Mouse (Mus musculus) midbrain, embryonic 16.5 days (tissue): Measurements from ENCODE around the gene Sae1. TPM values are rescaled to one million over a fixed set of nuclear protein-coding genes. Genes with fewer than 3 reads are reported as not detected.

Experiments
- ATAC-seq: fragments of 200-750 bp; cut with Nextera tagmentation; 2 replicates; pipeline ENCODE4 v1.8.0; 2017; ENCODE audit warnings: moderate TSS enrichment
- H3K27ac ChIP-seq: fragments of 300-500 bp; sonication (generic); 2 replicates; pipeline ENCODE4 v1.5.1; 2014; ENCODE audit warnings: mild to moderate bottlenecking, low read length, mixed read lengths
- H3K27me3 ChIP-seq: fragments of 300-500 bp; sonication (generic); 2 replicates; pipeline ENCODE4 v1.6.1; 2014; ENCODE audit warnings: low read depth, low read length, mixed read lengths; ENCODE audit not compliant: control insufficient read depth, insufficient read depth
- H3K36me3 ChIP-seq: fragments of 300-500 bp; sonication (generic); 2 replicates; pipeline ENCODE4 v1.6.1; 2014; ENCODE audit warnings: mild to moderate bottlenecking, low read length, moderate library complexity, mixed read lengths; ENCODE audit not compliant: control insufficient read depth, insufficient read depth
- H3K4me1 ChIP-seq: fragments of 300-500 bp; sonication (generic); 2 replicates; pipeline ENCODE4 v1.6.1; 2014; ENCODE audit warnings: mild to moderate bottlenecking, low read length, mixed read lengths; ENCODE audit not compliant: control insufficient read depth, insufficient read depth
- H3K4me2 ChIP-seq: fragments of 300-500 bp; sonication (generic); 2 replicates; pipeline ENCODE4 v1.6.1; 2014; ENCODE audit warnings: mild to moderate bottlenecking, low read length, mixed read lengths
- H3K4me3 ChIP-seq: fragments of 300-500 bp; sonication (generic); 2 replicates; pipeline ENCODE4 v1.5.1; 2014; ENCODE audit warnings: low read depth, mild to moderate bottlenecking, low read length, moderate library complexity, mixed read lengths
- H3K9ac ChIP-seq: fragments of 300-500 bp; sonication (generic); 2 replicates; pipeline ENCODE4 v1.6.1; 2014; ENCODE audit warnings: low read depth, low read length, mixed read lengths
- H3K9me3 ChIP-seq: fragments of 300-500 bp; sonication (generic); replicated peaks from 2 replicates; pipeline ENCODE4 v1.6.1; 2014; ENCODE audit warnings: mild to moderate bottlenecking, low read length, mixed read lengths; ENCODE audit not compliant: control insufficient read depth, poor library complexity, severe bottlenecking
- WGBS: fragments of 180-500 bp; shearing (Covaris S2); extraction: QIAGEN DNeasy Blood & Tissue Kit; methylation state at CpG from one replicate; pipeline ENCODE4 v1.1.7; 2014; 5-methylcytosine and 5-hydroxymethylcytosine counted together
- polyA plus RNA-seq: library from polyadenylated mRNA; unstranded; fragments of >200 nt; fragmentation: Nextera tagmentation; extraction: Ambion mirVana; gene quantifications from 2 replicates; pipeline ENCODE4 v1.2.1, GENCODE M21; 2015

Sae1 gene
- polyA plus RNA-seq, 1 experiment from 2014 or later = 239 TPM

DNA sequence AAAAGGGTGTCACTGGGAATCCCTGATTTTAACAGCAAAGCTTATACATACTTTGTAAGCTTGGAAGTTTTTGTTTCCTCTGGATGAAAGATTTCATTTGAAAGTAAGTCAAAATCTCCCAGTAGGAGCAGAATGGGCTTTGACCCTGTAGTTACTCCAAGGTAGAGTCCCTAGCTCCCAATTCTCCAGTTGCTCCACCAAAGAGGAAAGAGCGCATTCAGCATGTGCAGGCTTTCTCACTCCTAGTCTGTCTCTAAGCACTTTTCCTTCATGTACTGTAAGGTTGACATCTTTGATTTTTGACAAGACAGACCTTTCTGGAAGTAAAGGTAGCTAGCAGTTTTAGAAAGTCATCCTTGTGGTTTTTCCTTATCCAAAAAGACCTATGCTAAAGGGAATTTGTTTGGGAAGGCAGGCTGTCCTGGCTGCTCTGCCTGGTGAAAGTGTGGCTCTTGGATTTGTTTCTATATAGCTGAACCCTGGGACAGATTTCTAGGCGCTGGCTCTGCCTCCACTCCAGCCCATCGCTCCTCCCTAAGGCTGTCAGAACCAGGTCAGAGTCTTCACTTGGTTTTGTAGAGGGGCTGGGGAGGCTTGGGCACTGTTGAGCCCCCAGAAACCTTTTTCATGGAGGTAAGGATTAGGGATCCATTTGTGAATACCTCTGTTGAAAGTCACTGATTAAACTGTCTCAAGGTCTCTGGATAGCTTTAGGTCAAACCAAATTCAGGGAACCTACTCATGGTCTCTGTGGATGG lies 16.9 kb upstream of the Sae1 start:
- peak overlapping the region; percentile 48 for H3K27ac ChIP-seq
- H3K27me3 ChIP-seq = no peaks in the 10 kb centered on the region
- ATAC-seq = no peak
- H3K4me2 ChIP-seq = peak overlapping the region; percentile 37; the same call in 1 of the 2 replicates
- peaks cover 28% of the 10 kb centered on the region for H3K4me1 ChIP-seq
- no peaks in the 10 kb centered on the region for H3K9me3 ChIP-seq
- peak overlapping the region; percentile 58 for H3K9ac ChIP-seq
- no peaks in the 10 kb centered on the region for H3K36me3 ChIP-seq
- 82% methylated on average over 3 of the region's 3 CpGs for WGBS
- no peak overlapping the region for H3K4me3 ChIP-seq

DNA sequence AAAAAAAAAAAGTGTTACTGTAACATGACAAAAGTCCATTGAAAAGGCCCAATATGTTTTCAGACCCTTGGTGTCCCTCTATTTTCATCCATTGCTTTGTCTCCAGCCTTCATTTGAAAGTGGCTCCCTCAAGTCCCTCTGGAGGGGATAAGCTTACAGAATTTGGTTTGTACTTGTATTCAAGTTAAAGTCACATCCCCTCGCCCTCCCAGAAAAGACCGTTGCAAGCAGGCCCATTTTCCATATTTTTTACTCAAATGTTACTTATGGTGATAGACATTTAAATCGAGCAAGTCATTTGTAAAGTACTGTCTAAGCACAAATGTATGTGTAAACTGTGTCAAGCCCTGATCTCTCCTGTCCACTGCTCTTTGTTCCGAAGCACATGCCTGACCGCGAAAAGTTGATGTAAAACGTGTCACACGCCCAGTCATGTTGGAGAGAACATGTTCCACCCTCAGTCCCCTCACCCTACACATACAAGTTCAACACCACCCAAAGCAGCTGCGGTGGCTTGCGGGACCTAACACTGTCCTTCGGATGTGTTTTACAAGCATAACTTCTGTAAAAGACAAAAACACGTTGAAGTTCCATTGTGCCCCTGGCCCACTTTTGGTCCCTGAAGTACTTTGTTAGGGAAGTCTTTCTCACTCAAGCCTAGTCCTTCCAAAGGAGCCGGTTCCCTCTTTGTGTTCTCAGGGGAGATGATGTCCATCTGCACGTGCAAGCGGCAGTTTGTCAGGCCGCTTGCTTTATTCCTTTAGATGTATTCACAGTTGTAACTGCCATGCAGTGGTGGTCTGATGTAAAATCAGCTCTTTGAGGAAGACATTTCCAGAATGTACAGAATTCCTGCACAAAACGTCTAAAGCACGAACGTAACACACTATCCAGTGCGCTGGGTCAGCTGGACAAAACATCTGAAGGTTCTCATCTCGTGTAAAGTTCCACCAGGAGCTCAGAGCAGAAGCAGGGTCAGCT lies 15.7 kb upstream of the Sae1 start:
- Histone ChIP-seq H3K4me2 (peak overlapping the region; percentile 94), H3K4me3 (peak overlapping the region; percentile 94), H3K27ac (peak overlapping the region; percentile 100), H3K27me3 (no peaks in the 10 kb centered on the region), H3K9me3 (no peaks in the 10 kb centered on the region), H3K4me1 (peaks cover 34% of the 10 kb centered on the region), H3K9ac (peak overlapping the region; percentile 100), H3K36me3 (no peaks in the 10 kb centered on the region)
- no peak for ATAC-seq
- 13% methylated on average over 21 of the region's 21 CpGs for WGBS

DNA sequence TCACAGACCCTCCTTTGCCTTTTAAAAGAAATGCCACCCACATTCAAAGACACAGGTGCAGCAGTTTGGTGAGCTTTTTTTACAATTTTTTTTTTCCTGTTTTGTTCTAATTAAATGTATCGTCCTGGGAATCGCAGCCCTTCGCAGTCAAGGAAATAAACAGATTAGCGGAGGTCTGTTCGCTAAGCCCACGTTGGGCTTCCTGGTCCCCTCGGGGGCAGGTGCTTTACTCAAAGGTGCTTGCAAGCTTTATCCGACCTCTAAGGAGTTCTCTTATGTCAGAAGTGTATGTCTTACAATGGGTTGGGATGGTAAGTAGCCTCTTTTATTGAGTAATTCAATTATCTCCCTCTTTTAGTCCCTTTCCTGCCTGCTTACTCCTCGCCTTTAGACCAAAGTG lies 14.8 kb upstream of the Sae1 start:
- Histone ChIP-seq H3K9me3 (no peaks in the 10 kb centered on the region), H3K4me3 (peak overlapping the region; percentile 94), H3K27ac (peak overlapping the region; percentile 100), H3K27me3 (no peaks in the 10 kb centered on the region), H3K36me3 (no peaks in the 10 kb centered on the region), H3K4me2 (peak overlapping the region; percentile 94), H3K4me1 (peaks cover 34% of the 10 kb centered on the region), H3K9ac (peak overlapping the region; percentile 100)
- under 1% methylated on average over 9 of the region's 9 CpGs for WGBS
- ATAC-seq = no peak

DNA sequence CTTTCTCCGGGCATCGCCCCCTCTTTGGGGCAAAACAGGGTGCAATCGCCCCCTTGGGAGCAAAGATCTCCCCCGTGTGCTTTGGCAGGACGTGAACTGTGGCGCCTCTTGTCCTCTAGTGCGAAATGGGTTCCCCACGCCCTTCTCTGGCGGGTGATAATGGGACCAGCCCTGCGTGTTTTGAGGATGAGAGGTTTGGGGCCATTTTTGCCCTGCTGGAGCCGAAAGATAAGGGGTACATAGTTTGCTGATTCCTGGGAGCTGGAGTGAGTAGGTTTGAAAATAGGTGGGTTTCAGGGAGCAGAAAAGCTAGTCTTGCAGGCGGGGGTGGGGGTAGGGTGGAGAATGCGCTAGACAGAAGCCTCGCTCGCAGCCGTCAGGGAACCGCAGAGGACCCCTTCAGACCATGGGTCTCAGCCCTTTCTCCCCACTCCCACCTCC lies 14.4 kb upstream of the Sae1 start:
- Histone ChIP-seq H3K9me3 (no peaks in the 10 kb centered on the region), H3K9ac (peak overlapping the region; percentile 100), H3K4me2 (peak overlapping the region; percentile 94), H3K27ac (peak overlapping the region; percentile 100), H3K36me3 (no peaks in the 10 kb centered on the region), H3K4me3 (peak overlapping the region; percentile 94), H3K27me3 (no peaks in the 10 kb centered on the region; the same call in 1 of the 2 replicates), H3K4me1 (peaks cover 34% of the 10 kb centered on the region)
- no peak for ATAC-seq
- under 1% methylated on average over 17 of the region's 17 CpGs for WGBS

DNA sequence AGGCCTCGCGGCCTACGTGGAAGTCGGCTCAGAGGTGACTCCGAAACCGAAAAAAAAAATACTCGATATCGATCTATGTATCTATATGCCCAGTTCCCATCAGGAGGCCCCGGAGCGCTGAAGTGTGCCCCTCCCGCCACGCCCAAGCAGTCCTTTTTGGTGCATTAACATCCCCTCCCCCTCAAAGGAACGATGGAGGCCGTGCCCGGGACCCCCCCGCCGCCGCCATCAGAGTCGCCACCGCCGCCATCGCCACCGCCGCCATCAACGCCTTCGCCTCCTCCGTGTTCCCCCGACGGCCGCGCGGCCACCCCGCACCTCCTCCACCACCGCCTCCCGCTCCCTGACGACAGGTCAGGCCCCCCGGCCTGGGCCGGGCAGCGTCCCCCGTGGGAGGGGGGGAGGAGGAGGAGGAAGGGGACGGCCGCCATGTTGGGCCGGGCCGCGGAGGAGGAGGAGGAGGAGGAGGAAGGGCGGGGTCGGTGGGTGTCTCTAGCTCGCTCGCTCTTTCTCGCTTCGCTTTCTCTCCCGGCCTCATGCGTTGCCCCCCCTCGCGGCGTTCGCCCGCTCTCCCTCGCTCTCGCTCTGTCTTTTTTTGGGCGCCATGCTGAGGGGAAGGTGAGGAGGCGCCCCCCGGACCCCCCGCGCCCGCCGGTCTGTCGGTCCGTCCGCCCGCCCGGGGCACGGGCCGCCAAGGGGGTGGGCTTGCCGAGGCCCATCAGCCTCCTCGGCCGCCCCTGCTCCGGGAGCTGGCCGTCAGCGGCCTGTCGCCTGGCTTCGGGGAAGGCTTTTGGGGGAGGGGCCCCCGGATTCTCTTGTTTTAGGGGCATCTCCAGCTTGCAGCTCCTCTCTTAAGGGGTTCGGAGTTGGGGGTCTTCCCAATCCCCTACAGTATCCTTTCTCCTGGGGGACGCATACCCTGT lies 13.3 kb upstream of the Sae1 start, which contains the start of gene Zc3h4:
Gene Zc3h4 (plus strand): TSS at position 222 of the 923 bp plus-strand sequence.
- no peaks in the 10 kb centered on the region; the same call in 1 of the 2 replicates for H3K27me3 ChIP-seq
- H3K36me3 ChIP-seq = no peaks in the 10 kb centered on the region
- H3K9me3 ChIP-seq = no peaks in the 10 kb centered on the region
- H3K4me1 ChIP-seq = peaks cover 28% of the 10 kb centered on the region
- H3K4me2 ChIP-seq = peak within 1 kb of the TSS; percentile 94
- WGBS = under 1% methylated on average over 67 of the region's 85 CpGs
- H3K9ac ChIP-seq = peak within 1 kb of the TSS; percentile 100
- H3K27ac ChIP-seq = peak within 1 kb of the TSS; percentile 100
- peak; percentile 38 for ATAC-seq
- H3K4me3 ChIP-seq = peak within 1 kb of the TSS; percentile 94

DNA sequence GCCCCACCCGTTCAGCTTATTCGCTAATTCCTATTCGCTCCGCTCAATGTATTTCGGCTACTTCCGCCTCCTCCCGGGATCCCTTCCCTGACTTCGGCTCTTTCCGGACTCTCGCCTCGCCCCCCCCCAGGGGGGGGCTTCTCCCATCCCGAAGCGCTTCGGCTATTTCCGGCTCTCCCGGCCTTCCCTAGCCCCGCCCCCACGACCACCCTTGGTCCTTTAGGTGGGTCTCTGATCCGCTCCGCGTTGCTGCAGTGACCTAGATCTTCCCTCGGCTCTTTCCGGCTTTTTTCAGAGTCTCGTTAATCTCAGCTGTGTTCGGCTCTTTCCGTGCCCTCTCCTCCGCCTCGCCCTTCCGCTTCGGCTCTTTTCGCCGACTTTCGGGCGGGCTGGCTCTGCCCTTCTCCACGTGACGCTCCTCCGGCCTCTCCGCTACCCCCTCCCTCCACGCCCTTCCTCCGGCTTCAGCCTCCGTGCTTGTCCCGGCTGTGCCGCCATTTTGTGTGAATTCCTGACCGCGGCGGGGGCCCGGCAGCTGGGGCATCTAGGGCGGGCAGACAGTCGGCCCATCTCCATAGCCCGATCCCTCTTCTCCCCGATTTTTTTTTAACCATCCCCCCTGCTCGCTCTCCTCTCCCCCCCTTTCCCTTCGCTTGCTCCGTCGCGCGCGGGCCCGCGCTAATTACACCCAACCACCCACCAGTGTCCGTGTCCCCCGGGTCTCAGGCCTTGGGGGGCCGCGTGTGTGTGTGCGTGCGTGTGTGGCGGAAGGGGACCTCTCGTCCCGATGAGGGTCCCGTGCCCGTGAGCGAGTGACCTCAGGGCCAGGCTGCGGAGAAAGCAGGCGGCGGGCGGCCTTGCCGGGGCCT lies 12.4 kb upstream of the Sae1 start:
- peaks cover 19% of the 10 kb centered on the region for H3K4me1 ChIP-seq
- no peaks in the 10 kb centered on the region for H3K9me3 ChIP-seq
- H3K27me3 ChIP-seq = no peaks in the 10 kb centered on the region; the same call in 1 of the 2 replicates
- H3K27ac ChIP-seq = peak overlapping the region; percentile 100
- H3K36me3 ChIP-seq = no peaks in the 10 kb centered on the region
- under 1% methylated on average over 76 of the region's 77 CpGs for WGBS
- peak overlapping the region; percentile 94 for H3K4me2 ChIP-seq
- H3K4me3 ChIP-seq = peak overlapping the region; percentile 94
- peak overlapping the region; percentile 100 for H3K9ac ChIP-seq
- peak; percentile 96 for ATAC-seq

DNA sequence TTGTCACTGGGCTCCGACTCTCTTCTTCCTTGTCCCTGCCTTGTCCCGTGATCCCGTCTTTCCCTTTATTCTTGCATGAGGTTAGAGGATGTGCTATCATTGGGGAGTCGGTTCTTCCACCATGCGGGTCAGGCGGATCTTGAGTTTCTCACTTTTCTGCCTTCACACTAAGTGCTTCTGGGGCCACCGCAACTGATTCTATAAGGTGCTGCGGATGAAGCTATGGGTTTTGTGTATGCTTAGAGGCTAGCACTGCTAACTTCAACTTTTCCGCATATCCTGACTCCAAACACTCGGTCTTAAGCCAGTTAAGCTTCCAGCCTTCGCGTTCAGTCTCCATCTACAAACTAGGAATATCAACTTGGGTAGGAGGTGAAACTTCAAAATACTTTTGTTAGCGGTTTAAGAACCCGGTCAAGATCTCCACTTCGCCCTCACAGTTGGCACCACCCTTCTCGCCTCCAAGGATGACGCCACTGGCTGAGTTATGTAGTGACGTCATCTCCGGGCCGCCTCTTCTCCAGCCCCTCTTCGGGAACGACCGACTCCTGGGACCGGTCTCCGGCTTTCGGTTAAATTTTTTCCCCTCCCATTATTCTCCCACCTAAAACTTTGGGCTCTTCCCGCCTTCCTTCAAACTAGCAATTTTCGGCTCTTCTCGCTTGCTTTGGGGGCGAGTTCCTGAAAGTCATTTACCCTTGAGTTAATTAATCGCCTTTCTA lies 11.7 kb upstream of the Sae1 start:
- Histone ChIP-seq H3K4me2 (peak overlapping the region; percentile 94), H3K9me3 (no peaks in the 10 kb centered on the region), H3K27me3 (no peaks in the 10 kb centered on the region; the same call in 1 of the 2 replicates), H3K36me3 (no peaks in the 10 kb centered on the region), H3K4me3 (peak overlapping the region; percentile 94), H3K9ac (peak overlapping the region; percentile 57), H3K4me1 (peaks cover 11% of the 10 kb centered on the region), H3K27ac (peak overlapping the region; percentile 100)
- ATAC-seq = peak; percentile 82
- under 1% methylated on average over 31 of the region's 31 CpGs for WGBS
